Mouse (Mus musculus) spleen, postnatal 10 days (tissue): Measurements from ENCODE around the gene Tcaim.
"Not testable (repeated sequence)": the region's sequence is repeated elsewhere in the genome, so short reads cannot be mapped to it uniquely, and the experiment has no call there.

ENCODE experiments used
- DNase-seq, 2 experiments: peaks; one replicate each; pipeline ENCODE4 v3.0.0; 2021 to 2022; ENCODE audit warnings: low spot score in 2 of 2

The Tcaim gene

GRCm38 (mm10) chr9:122854526-122854925 is 49.2 kb downstream of the Tcaim start:
- DNase-seq: no peak

- not testable (repeated sequence) for DNase-seq
These were observed 49.8 kb downstream of the Tcaim start for GRCm38 (mm10) chr9:122855141-122855540.

- no peak for DNase-seq
These were observed 50.3 kb downstream of the Tcaim start for GRCm38 (mm10) chr9:122855617-122856016.

GRCm38 (mm10) chr9:122856716-122857115 is 51.4 kb downstream of the Tcaim start:
- no peak for DNase-seq

DNA sequence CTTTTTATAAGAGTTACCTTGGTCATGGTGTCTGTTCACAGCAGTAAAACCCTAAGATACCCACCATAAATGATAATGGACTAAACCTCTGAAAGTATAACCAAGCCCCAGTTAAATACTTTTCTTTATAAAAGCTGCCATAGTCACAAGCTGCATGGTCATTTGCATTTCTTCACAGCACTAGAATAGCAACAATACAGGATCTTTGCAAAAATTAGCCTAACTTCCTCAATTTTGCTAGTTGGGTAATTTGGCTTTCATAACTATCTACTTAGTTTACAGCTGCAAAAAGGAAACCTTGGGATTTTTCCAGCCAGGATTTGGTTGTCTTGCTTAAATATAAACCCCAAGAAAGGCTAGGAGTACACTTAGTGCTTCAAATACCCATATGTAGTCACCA is 55.4 kb downstream of the Tcaim start:
- no peak for DNase-seq

GRCm38 (mm10) chr9:122863731-122864130 is 58.4 kb downstream of the Tcaim start:
- DNase-seq: no peak

GRCm38 (mm10) chr9:122864848-122865247 is 59.5 kb downstream of the Tcaim start:
- no peak for DNase-seq

DNA sequence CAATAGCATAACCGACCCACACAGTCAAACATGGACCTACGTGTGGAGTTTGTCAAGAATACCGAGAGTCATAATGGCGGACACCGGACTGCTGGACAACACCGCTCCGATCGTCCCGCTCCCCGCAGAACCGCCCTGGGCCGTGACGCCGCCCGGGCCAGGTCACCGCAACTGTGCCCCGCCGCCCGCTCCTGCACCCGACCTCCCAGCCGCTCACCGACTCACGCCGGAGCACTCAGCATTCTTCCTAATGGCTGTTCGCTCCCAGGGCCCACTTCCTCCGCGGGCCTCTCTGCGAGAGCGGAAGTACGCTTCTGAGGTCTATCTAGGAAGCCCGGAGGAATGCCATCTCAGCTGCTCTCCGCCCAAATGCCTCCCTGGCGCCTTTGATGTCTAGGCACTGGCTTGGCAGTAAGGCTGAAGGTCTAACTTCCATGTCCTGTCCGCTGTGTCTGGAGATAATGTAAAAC is 60.4 kb downstream of the Tcaim start, which contains the start of gene Zfp445:
TSS of gene Zfp445 (minus strand) at position 310 of the 470 bp plus-strand sequence.
- DNase-seq: peak; percentile 70 to 81

DNA sequence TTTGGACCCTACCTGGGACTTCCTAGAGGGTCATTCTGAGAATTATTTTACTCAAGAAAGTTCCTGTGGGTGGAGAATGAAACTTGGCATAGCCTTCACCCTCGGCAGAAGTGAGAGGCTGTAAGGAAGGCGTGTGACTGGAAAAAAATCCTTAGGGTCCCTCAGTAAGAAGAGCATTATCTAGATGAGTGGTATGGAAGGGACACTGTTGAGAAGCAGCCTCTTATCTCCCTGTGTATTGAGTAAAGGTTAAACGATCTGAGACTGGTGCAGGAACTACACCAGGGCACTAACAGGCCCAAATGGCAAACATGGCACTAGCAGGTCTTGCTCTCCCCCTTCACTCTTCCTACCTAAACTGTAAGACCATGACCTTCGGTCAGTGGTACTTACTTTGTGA is 60.9 kb downstream of the Tcaim start:
- no peak for DNase-seq

- DNase-seq: no peak
These were observed 67.3 kb downstream of the Tcaim start for GRCm38 (mm10) chr9:122872595-122872994.

GRCm38 (mm10) chr9:122874653-122875052 is 69.3 kb downstream of the Tcaim start:
- DNase-seq: no peak

- DNase-seq: no peak
These were observed 69.8 kb downstream of the Tcaim start for GRCm38 (mm10) chr9:122875145-122875544.

DNA sequence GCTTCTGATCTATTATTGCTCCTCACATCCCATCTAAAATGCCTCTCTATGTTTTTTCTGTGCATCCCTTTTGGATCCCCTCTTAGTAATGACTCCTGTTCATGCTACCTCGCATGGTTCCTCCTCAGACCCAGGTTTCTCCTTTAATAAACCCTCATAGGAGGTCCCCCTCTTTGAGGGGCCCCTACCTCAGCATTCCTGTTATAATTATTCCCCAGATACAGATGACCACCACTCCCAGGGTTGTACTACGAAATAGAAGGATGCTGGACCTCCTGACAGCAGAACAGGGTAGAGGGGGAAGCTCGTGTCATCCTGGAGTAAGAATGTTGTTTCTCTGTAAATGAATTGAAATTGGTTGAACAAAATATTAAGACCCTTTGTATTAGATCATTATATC is 80.0 kb downstream of the Tcaim start, which contains the start of gene Zkscan7:
TSS of gene Zkscan7 (plus strand) at position 301 of the 400 bp plus-strand sequence.
- DNase-seq: no peak
